Mouse (Mus musculus): ENCODE measurements around the gene Gm38393. TPM values are rescaled to one million over a fixed set of nuclear protein-coding genes. Genes with fewer than 3 reads are reported as not detected.
A peak's percentile ranks its signal among the peaks of the same experiment; 100 is the strongest.

Gm38393 gene
- total RNA-seq (2017) = not detected in 3 replicates

DNA sequence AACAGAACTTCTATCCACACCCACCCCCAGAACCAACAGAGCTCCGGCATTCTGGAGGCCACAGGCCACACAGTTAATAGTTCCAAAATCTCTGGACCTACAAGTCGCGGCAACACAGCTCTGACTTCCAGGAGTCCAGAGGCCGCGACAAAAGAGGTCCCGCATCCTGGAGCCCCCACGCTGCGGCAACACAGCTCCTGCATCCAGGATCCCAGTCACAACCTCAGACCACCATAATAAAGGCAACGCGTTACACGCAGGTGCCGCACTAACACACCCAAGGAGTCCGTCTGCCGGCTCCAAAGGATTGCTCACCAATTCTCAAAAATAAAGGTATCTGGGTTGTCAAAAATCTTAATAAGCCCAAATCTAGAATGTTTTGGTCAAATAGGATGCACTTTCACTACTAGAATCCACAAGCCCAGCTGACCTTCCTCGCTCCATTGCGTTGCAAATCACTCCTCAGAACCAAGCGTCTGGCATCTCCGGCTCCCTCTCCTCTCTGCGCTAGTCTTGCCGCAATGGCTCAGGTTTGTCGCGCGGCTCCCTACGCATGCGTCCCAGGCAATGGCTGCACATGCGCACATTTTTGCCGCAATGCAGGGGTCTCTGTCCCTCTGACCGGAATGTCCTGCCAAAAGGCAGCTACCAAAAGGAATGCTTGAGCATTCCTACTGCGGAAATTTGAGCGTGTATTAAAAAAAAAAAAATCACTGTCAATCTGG is at the start of gene Gm38393, which contains the start of gene Snurf:
Gene Gm38393 (minus strand): TSS at position 459 of the 725 bp plus-strand sequence.
Gene Snurf (minus strand): TSS at position 444 of the 725 bp plus-strand sequence.
- ATAC-seq (replicated peaks; ENCODE audit: insufficient number of reproducible peaks, low FRiP score, low TSS enrichment, poor library complexity, severe bottlenecking) = no peak

DNA sequence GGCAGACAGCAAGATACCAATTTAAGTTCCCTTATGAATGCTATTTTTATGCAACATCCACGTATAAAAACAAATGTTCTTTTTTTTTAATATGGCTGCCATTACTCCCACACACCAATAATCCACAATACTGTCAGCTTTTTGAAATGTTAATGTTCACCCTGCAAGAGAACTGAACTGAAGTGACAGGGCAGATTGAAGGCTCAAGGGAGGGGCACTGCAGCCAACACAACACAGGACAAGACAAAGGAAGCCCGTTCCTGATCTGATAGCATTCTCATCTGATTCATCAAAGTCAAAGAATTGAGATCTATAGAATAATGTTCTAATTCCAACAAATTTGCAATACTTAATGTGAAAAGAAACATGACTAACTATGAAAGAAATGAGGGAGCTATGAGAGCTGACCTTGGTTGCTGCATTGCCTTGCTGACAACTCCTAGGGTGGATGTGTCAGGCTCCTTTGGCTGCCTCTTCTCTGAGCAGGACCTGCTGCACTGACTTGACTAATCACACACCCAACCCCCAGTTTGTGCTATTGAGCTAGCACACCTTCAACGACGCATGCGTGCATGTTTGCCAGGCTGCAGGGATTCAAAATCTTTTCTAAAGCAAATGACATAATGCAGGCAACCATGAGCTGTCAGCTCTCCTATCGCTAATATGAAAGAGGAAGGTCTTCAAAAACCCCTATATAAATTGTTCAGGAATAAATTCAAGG is 42.8 kb upstream of the Gm38393 start:
- ATAC-seq (replicated peaks; ENCODE audit: insufficient number of reproducible peaks, low FRiP score, low TSS enrichment, poor library complexity, severe bottlenecking) = no peak

DNA sequence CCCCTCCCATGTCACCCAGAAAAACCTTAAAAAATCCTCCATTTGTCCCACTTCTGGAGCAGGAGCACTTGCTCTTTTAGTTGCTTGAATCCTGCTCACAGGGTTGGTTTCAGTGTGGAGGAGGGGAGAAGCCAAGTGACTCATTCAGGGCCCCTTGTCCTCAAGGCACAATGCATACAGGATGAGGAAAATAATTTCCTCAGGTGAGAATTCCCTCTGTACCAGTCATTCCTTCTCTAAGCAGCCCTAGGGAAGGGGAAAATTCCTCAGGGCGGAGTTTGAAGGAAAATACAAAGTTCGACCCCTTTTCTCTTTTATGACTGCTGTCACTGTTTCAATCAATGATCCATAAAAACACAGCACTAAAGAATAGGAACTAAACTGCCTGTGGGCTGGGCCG is 8.3 kb upstream of the Gm38393 start:
- no peak for ATAC-seq (replicated peaks; ENCODE audit: insufficient number of reproducible peaks, low FRiP score, low TSS enrichment, poor library complexity, severe bottlenecking)

DNA sequence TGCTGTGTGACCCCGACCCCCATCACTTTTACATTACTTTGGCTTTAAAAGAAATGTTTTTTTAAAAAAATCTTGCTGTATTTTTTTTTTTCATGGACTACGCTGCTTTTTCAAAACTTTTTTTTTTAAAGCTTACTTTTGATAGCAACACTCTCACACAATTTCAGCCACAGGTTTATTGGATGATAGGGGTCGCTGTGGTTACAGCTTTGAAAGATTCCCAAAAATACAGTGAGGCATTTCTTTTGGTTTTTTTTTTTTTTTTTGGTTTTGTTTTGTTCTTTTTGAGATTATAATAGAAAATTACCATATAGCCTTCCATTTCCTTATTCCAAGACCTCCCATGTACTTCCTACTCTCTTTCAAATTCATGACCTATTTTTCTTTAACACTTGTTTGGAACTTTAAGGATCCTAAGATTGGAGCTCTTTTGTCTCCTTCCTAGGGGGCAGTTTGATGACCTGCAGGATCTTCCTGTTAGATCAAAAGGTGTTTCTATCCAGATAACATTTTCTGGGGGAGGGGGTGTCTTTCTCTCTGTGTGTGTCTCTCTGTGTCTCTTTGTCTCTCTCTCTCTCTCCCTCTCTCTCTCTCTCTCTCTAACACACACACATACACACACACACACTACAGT is 3.0 kb upstream of the Gm38393 start:
- no peak for ATAC-seq (replicated peaks; ENCODE audit: insufficient number of reproducible peaks, low FRiP score, low TSS enrichment, poor library complexity, severe bottlenecking)

GRCm38 (mm10) chr7:60006262-60006661 is 1.4 kb upstream of the Gm38393 start:
- no peak for ATAC-seq (replicated peaks; ENCODE audit: insufficient number of reproducible peaks, low FRiP score, low TSS enrichment, poor library complexity, severe bottlenecking)

- peak; percentile 22; the same call in 1 of the 2 replicates for ATAC-seq (replicated peaks; ENCODE audit: insufficient number of reproducible peaks, low FRiP score, low TSS enrichment, poor library complexity, severe bottlenecking)
Observed at GRCm38 (mm10) chr7:60003921-60004605, 801 bp downstream of the Gm38393 start.

- no peak for ATAC-seq (replicated peaks; ENCODE audit: insufficient number of reproducible peaks, low FRiP score, low TSS enrichment, poor library complexity, severe bottlenecking)
Observed at GRCm38 (mm10) chr7:60003006-60003865, 1.6 kb downstream of the Gm38393 start.

GRCm38 (mm10) chr7:59978646-59979045 is 26.2 kb downstream of the Gm38393 start:
- no peak for ATAC-seq (replicated peaks; ENCODE audit: insufficient number of reproducible peaks, low FRiP score, low TSS enrichment, poor library complexity, severe bottlenecking)

Other genes starting within 250 kb of the Gm38393 start
- not detected in 3 replicates for gene Snurf, start within 50 bp of the Gm38393 start, total RNA-seq (2017)
- not detected in 3 replicates for gene Snrpn, start 135.2 kb upstream of the Gm38393 start, total RNA-seq (2017)

Data from monocyte, adult 5-6 weeks (primary cell).